Mouse (Mus musculus) T-helper 2 cell (primary cell): ENCODE measurements around the gene Gm10717.
"Not testable (repeated sequence)": the region's sequence is repeated elsewhere in the genome, so short reads cannot be mapped to it uniquely, and the experiment has no call there.

Source experiments
- in situ Hi-C: fragments of 300-600 bp; cut with MboI, MseI; formaldehyde crosslinking; loops from one replicate; pipeline ENCODE4 v1.15.1; 2025; ENCODE audit warnings: high pct_unique_total_duplicates

The Gm10717 gene

DNA sequence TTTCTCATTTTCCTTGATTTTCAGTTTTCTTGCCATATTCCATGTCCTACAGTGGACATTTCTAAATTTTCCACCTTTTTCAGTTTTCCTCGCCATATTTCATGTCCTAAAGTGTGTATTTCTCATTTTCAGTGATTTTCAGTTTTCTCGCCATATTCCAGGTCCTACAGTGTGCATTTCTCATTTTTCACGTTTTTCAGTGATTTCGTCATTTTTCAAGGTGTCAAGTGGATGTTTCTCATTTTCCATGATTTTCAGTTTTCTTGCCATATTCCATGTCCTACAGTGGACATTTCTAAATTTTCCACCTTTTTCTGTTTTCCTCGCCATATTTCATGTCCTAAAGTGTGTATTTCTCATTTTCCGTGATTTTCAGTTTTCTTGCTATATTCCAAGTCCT is 436 bp downstream of the Gm10717 start:
- in situ Hi-C loops = not testable (repeated sequence)

DNA sequence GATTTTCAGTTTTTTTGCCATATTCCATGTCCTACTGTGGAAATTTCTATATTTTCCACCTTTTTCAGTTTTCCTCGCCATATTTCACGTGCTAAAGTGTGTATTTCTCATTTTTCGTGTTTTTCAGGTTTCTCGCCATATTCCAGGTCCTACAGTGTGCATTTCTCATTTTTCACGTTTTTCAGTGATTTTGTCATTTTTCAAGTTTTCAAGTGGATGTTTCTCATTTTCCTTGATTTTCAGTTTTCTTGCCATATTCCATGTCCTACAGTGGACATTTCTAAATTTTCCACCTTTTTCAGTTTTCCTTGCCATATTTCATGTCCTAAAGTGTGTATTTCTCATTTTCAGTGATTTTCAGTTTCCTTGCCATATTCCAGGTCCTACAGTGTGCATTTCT is 919 bp downstream of the Gm10717 start:
- in situ Hi-C loops = not testable (repeated sequence)

DNA sequence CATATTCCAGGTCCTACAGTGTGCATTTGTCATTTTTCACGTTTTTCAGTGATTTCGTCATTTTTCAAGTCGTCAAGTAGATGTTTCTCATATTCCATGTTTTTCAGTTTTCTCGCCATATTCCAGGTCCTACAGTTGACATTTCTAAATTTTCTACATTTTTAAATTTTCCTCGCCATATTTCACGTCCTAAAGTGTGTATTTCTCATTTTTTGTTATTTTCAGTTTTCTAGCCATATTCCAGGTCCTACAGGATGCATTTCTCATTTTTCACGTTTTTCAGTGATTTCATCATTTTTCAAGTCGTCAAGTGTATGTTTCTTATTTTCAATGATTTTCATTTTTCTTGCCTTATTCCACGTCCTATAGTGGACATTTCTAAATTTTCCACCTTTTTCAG is 1.5 kb downstream of the Gm10717 start:
- in situ Hi-C loops = not testable (repeated sequence)

DNA sequence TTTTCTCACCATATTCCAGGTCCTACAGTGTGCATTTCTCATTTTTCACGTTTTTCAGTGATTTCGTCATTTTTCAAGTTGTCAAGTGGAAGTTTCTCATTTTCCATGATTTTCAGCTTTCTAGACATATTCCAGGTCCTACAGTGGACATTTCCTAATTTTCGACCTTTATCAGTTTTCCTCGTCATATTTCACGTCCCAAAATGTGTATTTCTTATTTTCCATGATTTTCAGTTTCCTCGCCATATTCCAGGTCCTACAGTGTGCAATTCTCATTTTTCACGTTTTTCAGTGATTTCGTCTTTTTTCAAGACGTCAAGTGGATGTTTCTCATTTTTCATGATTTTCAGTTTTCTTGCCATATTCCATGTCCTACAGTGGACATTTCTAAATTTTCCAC is 2.0 kb downstream of the Gm10717 start:
- in situ Hi-C loops = not testable (repeated sequence)

DNA sequence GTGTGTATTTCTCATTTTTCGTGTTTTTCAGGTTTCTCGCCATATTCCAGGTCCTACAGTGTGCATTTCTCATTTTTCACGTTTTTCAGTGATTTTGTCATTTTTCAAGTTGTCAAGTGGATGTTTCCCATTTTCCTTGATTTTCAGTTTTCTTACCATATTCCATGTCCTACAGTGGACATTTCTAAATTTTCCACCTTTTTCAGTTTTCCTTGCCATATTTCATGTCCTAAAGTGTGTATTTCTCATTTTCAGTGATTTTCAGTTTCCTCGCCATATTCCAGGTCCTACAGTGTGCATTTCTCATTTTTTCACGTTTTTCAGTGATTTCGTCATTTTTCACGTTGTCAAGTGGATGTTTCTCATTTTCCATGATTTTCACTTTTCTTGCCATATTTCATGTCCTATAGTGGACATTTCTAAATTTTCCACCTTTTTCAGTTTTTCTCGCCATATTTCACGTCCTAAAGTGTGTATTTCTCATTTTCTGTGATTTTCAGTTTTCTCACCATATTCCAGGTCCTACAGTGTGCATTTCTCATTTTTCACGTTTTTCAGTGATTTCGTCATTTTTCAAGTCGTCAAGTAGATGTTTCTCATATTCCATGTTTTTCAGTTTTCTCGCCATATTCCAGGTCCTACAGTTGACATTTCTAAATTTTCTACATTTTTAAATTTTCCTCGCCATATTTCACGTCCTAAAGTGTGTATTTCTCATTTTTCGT is 4.2 kb downstream of the Gm10717 start:
- in situ Hi-C loops = not testable (repeated sequence)

DNA sequence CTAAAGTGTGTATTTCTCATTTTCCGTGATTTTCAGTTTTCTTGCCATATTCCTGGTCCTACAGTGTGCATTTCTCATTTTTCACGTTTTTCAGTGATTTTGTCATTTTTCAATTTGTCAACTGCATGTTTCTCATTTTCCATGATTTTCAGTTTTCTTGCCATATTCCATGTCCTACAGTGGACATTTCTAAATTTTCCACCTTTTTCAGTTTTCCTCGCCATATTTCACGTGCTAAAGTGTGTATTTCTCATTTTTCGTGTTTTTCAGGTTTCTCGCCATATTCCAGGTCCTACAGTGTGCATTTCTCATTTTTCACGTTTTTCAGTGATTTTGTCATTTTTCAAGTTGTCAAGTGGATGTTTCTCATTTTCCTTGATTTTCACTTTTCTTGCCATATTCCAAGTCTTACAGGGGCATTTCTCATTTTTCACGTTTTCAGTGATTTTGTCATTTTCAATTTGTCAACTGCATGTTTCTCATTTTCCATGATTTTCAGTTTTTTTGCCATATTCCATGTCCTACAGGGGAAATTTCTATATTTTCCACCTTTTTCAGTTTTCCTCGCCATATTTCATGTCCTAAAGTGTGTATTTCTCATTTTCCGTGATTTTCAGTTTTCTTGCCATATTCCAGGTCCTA is 5.6 kb downstream of the Gm10717 start:
- in situ Hi-C loops = not testable (repeated sequence)

DNA sequence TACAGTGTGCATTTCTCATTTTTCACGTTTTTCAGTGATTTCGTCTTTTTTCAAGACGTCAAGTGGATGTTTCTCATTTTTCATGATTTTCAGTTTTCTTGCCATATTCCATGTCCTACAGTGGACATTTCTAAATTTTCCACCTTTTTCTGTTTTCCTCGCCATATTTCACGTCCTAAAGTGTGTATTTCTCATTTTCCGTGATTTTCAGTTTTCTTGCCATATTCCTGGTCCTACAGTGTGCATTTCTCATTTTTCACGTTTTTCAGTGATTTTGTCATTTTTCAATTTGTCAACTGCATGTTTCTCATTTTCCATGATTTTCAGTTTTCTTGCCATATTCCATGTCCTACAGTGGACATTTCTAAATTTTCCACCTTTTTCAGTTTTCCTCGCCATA is 9.1 kb downstream of the Gm10717 start, which contains the start of gene Gm17535:
Gene Gm17535, plus strand, starts transcription at position 301 of the 400 bp plus-strand sequence.
- in situ Hi-C loops = not testable (repeated sequence)

DNA sequence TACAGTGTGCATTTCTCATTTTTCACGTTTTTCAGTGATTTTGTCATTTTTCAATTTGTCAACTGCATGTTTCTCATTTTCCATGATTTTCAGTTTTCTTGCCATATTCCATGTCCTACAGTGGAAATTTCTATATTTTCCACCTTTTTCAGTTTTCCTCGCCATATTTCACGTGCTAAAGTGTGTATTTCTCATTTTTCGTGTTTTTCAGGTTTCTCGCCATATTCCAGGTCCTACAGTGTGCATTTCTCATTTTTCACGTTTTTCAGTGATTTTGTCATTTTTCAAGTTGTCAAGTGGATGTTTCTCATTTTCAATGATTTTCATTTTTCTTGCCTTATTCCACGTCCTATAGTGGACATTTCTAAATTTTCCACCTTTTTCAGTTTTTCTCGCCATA is 11.4 kb downstream of the Gm10717 start, which contains the start of gene Gm10715:
Gene Gm10715, plus strand, starts transcription at position 301 of the 400 bp plus-strand sequence.
- in situ Hi-C loops = not testable (repeated sequence)

DNA sequence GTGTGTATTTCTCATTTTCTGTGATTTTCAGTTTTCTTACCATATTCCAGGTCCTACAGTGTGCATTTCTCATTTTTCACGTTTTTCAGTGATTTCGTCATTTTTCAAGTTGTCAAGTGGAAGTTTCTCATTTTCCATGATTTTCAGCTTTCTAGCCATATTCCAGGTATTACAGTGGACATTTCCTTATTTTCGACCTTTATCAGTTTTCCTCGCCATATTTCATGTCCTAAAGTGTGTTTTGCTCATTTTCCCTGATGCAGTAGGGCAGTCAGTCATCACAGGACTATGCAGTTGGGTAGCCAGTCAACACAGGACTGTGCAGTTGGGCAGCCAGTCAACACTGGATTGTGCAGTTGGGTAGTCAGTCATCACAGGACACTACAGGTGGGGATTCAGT is 12.9 kb downstream of the Gm10717 start:
- in situ Hi-C loops = not testable (repeated sequence)
